Mouse (Mus musculus) mature B cell (primary cell): ENCODE data around the gene Abhd14b.

Experiments
- in situ Hi-C: fragments of 300-500 bp; cut with MboI; formaldehyde crosslinking; loops from 2 replicates; pipeline ENCODE4 v1.14.3; 2019

Gene Abhd14b

DNA sequence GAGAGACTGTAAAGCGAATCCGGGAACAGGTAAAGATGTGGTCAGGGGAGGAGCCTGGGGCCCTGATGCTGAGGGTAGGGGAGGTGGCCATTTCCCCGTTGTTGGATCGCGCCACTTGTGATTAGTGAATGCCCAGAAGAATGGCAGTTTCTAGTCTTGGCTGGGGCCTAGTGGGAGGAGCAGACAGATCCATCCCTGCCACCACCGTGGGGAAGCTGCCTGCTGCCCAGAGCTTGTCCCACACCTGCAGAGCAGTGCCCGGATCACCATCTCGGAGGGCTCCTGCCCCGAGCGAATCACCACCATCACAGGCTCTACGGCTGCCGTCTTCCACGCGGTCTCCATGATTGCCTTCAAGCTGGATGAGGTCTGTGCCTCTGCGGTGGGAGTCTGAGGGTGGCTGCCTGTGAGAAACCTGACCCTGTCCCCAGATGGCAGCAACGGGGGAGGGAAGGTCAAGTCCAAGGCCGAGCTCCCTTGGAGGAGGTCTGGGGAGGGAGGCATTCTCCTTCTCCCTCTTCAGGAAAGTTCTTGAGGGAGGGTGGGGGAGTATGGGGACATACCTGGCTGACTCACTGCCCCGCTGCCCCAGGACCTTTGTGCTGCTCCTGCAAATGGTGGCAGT lies 13.3 kb downstream of the Abhd14b start:
- in situ Hi-C loops = no loop called here

DNA sequence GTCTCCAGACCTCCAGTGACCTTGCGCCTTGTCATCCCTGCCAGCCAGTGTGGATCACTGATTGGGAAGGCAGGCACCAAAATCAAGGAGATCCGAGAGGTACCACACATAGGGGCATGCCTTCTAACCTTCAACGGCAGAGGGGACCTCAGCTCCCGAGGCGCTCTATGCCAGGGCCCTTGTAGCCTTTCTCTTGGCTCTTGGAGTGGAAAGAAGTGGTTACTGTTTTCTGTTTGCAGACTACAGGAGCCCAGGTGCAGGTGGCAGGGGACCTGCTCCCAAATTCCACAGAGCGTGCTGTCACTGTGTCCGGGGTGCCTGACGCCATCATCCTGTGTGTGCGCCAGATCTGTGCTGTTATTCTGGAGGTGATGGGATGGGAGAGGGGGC lies 13.8 kb downstream of the Abhd14b start:
- in situ Hi-C loops = no loop called here

DNA sequence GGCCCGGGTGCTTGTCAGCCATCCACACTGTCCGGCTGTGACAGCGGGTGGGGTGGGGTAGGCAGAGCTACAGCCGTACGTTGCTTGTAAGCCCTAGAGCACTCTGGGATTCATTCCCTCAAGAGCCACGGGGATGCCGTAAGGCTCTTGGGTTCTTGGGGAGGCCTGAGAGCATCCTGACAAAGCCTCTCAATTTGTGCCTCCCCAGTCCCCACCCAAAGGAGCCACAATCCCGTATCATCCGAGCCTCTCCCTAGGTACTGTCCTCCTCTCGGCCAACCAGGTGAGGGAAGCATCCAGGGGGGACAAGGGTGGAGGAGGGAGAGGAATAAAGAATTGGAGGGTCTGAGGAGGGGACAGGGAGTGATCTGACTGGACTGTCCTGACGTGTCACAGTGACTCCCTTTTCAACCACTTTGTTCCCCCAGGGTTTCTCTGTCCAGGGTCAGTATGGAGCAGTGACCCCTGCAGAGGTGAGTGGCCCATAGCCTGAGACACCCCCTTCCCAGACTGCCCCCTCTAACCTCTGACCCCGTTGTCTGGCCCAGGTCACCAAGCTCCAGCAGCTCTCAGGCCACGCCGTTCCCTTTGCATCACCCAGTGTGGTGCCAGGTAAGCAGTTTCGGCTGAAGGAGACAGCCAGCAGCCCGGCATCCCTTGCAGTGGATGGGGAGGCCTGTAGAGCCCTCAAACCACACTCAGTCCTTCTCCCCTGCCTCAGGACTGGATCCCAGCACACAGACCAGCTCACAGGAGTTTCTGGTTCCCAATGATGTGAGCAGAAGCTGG lies 14.6 kb downstream of the Abhd14b start:
- in situ Hi-C loops = no loop called here

DNA sequence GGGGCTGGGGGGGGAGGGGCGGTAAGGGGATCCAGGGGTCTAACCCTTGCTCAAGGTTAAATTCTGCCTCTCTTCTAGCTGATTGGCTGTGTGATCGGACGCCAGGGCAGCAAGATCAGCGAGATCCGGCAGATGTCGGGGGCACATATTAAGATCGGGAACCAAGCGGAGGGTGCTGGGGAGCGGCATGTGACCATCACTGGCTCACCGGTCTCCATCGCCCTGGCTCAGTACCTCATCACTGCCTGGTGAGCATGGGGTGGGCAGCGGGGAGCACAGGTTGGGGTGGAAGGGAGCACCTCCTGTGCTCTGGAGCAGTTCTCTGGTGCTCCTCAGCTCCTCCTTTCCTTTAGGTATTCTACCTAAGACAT lies 15.2 kb downstream of the Abhd14b start:
- in situ Hi-C loops = no loop called here

DNA sequence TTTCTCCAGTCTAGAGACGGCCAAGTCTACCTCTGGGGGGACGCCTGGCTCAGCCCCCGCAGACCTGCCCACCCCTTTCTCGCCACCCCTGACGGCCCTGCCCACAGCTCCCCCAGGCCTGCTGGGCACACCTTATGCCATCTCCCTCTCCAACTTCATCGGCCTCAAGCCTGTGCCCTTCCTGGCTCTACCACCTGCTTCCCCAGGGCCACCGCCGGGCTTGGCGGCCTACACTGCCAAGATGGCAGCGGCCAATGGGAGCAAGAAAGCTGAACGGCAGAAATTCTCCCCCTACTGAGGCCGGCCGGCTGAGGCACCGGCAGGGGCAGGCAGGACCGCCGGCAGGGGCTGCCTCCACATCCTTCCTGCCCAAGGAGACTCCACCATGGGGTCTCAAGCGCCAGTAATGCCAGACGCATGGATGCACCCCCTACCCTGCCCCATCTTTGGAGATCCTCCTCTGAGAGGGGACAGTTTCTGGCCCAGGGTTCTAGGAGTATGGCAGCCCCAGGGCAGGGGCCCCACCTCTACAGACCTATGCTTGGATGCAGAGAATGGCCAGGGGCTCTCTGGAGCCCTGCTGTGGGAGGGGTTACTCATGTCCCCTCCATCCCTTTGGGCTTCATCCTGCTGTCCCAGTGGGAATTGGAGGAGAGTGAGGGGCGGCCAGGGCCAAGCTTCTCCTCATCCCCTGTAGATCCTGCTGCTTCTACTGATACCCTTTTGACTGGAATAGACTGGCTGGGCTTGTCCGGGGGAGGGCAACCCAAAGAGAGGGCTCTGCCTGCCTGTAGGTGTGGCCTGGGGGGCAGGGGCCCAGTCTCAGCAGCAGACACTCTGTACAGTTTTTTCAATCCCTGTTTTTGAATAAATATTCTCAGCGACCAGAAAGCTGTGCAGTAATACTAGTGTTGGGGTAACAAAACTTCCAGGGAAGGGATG lies 16.1 kb downstream of the Abhd14b start:
- in situ Hi-C loops = no loop called here

DNA sequence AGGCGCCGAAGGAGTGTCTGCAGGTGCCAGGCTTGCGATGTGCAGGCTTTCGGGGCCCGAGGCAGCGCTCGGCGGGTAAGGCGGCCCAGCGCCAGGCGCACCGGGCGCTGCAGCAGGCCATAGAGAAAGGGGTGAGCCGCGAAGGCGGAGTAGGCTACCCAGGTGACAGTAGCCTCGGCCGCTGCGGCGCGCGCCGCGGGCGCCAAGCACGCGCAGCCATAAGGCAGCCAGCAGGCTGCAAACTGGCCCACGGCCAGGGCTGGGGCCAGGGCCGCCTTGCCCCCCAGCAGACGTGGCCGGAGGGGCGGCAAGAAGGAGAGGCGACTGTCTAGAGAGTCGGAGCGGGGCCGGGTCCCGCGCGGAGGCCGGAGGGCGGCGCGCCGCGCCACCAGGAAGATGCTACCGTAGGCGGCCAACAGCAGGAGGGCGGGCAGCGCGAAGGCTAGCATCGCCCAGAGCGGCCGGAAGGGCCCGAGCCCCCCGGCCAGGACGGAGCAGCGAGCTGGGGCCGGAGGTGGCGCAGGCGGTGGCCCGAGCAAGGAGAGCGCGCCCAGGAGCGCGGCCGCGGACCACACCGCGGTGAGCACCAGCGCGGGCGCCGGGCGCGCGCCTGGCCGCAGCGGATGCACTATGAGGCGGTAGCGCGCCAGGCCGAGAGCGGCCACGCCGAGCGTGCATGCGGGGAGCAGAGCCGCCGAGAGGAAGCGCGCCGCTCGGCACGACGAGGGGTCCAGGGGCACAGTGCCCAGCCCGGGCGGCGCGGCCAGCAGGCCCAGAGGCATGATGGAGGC lies 17.7 kb downstream of the Abhd14b start:
- in situ Hi-C loops = no loop called here

DNA sequence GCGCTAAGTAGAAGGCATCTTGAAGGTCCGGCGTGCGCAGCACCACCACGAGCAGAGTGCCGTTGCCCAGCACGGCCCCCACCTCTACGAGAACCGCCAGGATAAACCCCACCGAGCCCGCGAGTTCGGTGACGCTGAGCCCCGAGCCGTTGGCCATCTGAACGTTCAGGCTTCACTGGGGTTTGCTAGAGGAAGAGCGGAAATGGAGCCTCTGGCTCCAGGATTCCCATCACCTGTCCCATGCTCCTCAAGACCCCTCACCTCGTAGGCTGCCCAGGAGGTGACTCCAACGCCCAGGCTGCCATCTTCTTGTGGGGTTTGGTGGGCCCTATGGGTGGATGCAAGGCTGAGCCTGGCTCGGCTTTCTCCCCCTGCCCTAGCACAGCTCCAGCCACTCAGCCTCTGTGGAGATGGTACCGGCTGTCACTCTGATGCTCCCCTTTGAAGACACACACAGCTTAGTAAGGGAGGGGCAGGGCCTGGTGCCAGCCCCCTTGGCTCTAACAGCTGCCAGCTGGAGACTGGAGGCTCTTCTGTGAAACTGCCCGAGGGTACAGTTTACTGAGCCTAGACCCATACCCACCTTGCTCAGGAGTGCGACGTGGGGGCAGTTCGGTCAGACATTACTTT lies 18.4 kb downstream of the Abhd14b start, which contains the start of gene Gpr62:
TSS of gene Gpr62 (minus strand) at position 368 of the 630 bp plus-strand sequence.
- in situ Hi-C loops = no loop called here

DNA sequence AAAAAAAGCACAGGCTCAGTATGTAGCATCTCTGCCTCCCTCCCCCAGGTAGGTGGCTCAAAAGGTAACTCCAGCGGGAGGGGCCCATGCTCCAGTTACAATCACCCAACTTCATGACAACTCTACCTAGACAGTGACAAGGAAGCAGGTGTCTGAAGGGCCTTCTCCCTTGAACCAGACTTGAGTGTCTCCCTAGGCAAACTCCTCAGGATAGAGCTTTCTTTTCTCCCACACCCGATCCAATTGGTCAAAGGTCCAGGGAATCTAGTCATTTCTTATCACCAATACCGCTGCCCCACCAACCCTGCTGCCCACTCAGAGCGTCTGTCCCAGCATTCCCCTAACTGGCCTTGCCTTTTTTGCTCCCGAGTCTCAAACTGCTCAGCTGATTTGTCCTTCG lies 19.5 kb downstream of the Abhd14b start:
- in situ Hi-C loops = no loop called here

DNA sequence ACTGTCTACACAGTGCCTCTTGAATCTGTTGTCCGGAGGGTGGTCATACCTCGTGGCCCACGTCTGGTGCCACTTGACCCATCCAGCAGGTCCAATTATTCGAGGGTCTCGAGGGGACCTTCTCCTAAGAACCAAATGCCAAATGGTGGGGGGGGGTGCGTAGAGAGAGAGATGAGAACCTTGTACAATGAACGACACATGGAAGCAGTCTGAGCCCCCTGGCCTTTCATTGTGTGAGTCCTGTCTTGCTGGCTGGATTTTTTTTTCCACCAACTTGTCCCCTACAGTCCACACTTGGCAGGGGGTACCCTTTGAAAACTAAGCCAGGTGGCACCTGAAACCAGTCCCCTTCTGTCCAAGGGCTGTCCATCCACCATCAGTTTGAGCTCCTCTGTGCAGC lies 20.5 kb downstream of the Abhd14b start:
- in situ Hi-C loops = no loop called here

DNA sequence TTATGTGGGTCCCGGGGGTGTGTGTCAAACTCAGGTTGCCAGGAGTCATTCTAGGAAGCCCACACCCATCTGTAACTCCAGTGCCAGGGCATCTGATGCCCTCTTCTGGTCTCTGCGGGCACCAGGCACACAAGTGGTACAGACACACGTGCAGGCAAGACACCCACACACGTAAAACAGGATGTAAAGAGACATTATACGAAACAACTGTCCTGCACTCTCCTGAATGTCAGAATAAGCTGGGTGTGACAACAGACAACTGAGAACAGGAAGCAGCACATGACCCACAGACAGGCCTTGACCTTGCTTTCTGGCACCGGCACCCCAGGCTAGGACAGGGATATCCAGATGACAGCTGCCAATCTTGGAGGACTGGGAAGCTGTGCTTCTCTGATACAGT lies 22.1 kb downstream of the Abhd14b start:
- in situ Hi-C loops = no loop called here

DNA sequence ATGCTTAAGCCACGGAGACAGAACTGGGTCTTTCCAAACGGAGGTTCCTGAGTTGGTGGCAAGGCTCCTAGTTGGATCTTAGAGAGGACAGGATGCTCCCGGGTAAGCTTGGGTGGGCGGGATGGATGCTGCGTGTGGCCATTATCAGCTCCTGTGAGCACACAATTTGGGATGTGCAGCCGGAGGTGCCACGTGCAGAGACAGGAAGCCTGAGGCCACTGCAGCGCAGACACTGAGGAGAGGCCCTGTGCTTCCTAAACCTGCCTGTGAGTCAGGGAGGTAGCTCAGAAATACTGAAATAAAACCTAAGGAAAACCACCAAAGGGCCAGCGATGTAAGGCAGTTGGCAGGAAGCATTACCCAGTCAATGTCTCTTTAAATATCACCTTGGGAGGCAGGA lies 22.5 kb downstream of the Abhd14b start:
- in situ Hi-C loops = no loop called here

DNA sequence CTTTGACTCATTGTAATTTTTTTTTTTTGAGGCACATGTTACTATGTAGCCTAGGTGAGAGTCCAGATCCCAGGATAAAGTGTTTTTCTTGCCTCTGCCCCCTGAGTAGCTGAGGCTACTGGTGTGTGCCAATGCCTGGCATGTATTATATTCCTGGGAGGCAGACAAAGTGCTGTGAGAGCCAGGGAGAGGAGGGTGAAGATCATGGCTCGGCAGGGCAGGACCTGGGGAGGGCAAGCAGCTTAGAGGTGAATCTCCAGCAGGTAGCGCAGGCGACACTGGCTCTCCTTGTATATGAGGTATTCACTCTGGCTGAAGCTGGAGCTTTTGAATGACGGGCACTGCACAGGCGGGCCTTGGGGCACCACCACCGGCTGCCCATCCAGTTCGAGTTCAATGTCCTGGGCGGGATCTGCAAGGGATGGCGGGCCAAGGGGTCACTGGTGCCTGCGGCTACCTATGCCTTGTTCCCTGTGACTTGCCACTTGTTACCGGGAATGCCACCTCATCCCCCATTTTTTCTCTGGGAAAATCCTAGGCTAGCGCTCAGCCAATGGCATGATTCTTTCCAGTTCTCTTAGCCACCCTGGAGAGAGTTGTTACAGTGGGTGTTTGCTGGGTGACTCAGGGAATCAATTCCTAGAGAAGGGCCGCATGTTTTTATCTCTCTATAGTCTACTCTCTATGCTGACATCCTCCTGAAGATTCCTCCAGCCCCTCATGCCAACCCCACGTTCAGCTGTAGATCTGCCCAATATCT lies 23.9 kb downstream of the Abhd14b start:
- in situ Hi-C loops = no loop called here

DNA sequence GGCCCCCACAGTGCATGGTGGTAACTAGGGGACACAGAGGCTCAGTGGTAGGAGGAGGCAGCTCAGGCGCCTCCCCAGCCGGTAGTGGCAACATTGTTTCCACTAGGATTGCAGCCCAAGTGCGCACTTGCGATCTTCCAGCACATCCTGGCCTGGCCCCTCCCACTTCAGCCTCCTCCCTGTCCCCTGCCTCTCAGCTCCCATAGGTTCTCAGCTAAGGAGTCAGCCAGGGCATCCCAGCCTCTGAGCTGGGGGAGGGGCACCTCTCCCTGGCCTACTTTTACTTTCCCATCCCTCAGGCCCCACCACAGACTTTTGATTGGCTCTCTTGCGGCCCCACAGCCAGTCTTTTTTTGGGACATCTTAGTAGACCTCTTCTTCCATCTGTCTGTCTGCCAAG lies 24.6 kb downstream of the Abhd14b start:
- in situ Hi-C loops = no loop called here

DNA sequence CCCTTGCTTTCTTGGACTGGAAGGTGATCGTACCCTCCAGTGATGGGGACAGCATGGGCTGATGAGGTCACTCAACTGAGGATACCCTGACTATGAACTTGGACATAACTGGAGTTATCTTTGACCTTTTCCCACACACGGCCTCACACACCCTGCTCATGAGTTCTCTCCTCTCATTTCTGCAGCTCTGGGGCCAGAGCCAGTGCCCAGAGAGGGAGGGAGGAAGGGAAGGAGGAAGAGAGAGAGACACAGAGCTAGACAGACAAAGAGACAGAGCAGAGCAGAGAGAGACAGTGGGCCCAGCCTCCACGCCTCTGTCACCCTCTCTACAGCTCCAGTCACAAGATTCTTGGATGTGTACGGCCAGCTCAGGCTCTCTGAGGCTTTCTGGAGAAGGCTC lies 25.1 kb downstream of the Abhd14b start:
- in situ Hi-C loops = no loop called here

DNA sequence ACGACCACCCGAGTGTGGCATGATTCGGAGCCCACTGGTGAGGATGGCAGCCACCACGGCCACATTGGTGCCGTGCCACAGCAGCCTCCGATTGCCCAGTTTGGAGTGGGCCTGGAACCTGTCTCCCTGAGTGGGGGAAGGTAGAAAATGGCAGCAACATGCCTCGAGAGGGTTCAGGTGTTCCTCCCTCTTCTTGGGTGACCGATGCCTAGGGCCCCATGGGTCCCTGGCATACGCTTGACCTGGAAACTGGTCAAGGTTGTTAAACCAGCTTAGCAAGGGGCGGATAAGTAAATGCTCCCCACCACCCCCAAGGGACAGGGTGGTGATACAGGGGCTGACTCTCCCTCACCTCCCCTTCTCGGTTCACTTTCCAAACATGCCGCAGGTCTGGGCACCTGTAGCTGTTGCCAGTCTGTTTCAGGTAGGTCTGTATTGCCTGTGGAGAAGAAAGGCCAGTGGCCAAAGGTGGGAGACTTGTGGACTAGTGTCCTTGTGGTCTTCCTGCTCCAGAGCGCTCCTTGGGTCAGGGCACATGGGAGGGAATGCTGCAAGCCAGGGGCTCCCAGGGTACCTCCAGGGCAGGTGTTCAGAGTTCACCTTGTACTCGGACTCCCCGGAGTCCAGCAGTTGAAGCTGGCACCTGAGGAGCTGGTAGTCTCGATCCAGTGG lies 26.0 kb downstream of the Abhd14b start:
- in situ Hi-C loops = no loop called here

DNA sequence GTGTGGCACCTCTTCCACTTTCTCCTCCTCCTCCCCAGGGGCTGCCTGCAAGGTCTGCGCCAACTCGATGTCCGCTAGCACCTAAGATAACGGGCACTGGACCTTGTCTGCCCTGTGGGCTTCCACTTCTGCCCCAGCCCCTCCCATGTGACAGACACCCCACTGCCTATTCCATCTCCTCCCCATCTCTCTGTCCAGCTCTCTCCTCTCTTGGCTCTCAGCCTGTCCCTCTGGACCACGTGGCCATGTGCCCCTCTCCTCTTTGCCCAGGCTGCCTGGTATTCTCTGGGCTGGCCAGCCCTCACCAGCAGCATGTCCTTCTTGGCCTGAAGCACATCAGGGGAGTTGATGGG lies 26.5 kb downstream of the Abhd14b start:
- in situ Hi-C loops = no loop called here

DNA sequence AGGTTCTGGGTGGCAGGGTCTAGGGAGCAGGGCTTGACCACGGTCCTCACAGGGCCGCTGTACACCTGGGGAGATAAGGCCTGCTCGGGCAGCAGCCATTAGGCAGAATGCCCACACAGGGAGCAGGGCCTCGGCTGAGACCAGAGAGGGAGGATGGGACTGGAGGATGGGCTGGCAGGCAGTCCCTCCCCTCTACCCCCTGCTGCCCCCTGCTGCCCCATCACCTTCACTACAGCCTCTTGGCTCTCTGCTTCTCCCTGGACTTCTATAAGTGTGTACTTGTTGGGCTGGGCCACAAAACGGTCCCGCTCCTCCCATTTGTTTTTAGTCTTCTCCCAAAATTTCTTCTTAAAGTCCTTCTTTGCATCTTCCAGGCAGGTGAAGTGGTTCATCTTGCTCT lies 27.2 kb downstream of the Abhd14b start:
- in situ Hi-C loops = no loop called here

DNA sequence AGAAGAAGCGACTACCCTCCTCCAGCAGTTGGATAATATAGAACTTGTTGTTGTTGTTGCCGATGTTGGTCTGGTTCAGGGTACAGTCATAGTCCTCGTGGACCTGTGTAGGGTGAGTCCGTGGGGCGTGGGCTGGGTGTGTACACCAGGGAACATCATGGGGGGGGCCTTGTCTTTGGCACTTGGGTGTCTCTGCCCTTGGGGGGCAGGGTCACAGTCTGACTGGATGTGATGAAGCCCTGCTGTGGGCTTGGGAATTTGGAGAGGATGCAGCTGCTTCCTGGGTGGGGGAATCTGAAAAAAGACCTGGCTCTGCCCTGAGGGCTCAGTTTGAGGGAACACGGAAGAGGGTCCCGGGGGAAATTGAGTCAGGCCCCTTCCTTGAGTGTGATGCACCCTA lies 27.8 kb downstream of the Abhd14b start:
- in situ Hi-C loops = no loop called here

DNA sequence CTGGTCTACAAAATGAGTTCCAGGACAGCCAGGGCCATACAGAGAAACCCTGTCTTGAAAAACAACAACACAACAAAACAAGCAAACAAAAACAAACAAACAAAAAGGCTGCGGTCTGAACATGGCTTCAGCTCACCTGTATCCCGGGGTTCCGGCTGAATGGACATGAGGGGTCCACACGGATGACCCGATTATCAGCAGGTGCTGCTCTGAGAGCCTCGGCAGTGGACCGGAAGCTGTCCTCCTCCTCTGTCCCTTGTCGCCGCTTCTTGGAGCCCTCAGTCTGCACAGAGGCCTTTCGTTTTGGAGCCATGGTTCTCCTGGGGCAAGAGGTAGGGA lies 28.4 kb downstream of the Abhd14b start, which contains the start of gene Rrp9:
TSS of gene Rrp9 (plus strand) at position 301 of the 339 bp plus-strand sequence.
- in situ Hi-C loops = no loop called here
